Mouse (Mus musculus) left cerebral cortex, postnatal 4 days (tissue): Measurements from ENCODE around the gene Grrp1. TPM values are rescaled to one million over a fixed set of nuclear protein-coding genes. Genes with fewer than 3 reads are reported as not detected.

Source experiments
- DNase-seq: peaks from one replicate; pipeline ENCODE4 v3.0.0-alpha.2; 2022
- intact Hi-C: fragments of 180-260 bp; cut with DNase I; formaldehyde crosslinking; loops from one replicate; pipeline ENCODE4 v1.15.1; 2025
- total RNA-seq, 2 experiments: library from RNA; stranded (reverse); gene quantifications; 2 replicates each; pipeline ENCODE4 v1.2.3; 2021

Gene Grrp1
- total RNA-seq, 2 experiments from 2014 or later, result 7.5 to 8.4 TPM

DNA sequence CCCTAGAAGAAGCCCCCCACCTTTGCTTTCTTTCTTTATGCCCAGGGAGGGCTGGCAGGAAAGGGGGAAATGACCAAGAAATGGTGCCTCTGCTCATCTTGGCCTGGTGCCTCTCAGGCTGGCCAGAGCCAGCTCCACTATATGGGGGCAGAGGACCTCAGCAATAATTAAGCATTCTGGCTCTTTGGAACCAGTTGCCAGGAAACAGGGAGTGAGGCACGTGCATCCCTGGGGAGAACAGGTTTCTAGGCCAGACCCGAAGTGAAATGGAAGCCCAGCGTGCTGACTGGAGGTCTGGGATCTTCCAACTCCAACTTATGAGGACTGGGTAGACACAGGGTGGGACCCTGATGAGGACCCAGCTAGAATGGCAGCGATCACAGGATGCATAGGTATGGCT, 7.7 kb downstream of the Grrp1 start:
- DNase-seq, result peak; percentile 68
- intact Hi-C loops, result no loop called here

- DNase-seq, result peak; percentile 96
- intact Hi-C loops, result no loop called here
Observed at GRCm38 (mm10) chr4:134245148-134245843, 8.6 kb downstream of the Grrp1 start, which contains the start of gene Zfp593. TSS of gene Zfp593 (minus strand) at chr4:134245592.

DNA sequence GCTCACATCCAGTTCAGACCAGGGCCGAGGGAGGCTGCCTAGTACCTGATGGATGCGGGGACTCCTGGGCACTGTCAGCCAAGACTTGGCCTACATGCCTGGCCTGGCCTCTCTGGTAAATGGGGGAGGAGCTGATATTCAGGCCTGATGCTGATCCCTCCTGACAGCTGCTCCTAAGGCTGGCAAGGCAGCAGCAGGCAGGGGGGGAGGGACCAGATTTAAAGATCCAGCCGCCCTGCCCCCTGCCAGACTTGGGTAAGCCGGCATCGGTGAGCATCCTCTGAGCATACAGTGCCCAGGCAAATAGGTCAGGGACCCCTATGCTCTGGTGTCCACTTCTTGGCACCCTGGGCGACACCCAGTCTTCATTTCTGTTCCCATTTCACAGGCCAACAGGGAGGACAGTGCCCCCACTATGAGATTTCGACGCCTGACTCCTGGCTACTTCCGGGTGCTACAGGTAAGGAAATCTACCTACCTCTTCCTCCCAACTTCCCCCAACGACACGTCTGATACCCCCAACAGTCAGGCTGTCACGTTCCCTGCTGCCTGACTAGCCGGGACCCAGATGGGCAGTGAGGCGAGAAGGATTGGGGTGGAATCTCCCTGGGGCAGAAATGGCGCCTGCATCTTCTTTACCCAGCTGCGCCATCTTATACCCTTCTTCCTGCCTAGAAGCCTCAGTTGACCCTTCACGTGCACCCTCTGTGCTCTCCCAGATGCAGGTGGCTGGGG, 10.2 kb downstream of the Grrp1 start, which contains the start of gene E130218I03Rik:
Gene E130218I03Rik (plus strand): TSS at position 147 of the 735 bp plus-strand sequence.
- peak; percentile 78 for DNase-seq
- intact Hi-C loops, result no loop called here

GRCm38 (mm10) chr4:134238686-134239085, 15.2 kb downstream of the Grrp1 start:
- no peak for DNase-seq
- intact Hi-C loops, result no loop called here

DNA sequence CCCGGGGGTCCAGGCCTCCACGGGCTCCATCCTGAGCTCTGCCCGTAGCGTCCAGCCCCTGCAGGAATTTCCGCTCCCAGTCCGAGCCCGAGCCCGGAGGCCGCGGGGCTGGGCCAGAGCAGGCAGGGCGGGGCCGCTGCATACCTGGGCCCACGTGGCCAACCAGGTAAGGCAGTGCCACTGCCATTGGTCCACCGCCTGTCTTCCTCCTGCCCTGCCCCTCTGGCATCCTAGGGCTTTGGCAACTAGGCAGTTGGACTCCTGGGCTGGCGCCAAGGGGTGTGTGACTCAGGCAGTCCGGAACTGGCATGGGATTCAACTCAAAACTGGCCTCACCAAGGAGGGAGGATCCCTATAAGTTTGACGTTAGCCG, 15.6 kb downstream of the Grrp1 start, which contains the start of gene Cnksr1:
Gene Cnksr1 (minus strand): TSS at position 121 of the 373 bp plus-strand sequence.
- intact Hi-C loops, result no loop called here
- DNase-seq, result peak; percentile 82

DNA sequence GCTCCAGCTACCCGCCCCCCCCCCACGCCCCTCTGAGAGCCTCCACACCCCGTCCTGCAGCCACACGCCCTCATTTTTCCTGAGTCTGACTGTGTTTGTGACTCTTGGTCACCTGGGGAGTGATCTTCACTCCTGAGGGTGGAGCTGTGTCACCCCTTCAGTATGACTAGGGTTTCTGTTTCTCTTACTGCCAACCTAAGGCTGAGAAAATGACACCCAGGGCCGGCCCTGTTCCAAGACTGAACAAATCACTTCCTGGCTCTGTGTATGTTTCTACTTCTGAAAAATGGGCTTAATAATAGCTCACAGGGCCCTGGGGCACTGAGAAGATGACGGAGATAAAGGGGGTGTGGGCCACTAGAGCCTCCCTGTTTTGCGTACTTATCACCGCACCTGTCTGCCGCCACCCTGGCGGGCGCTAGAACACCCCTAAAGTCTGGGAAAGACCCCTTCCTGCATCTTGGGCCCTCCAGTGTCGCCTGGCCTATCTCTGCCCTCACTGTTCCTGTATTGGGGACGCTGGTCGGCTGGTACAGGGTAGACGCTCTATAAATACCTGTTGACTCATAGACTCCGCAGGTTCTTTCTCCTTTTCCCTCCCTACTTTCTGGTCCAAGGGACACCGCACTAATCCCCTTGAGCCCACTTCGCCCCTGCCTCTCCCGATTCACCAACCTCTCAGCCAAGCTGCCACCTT, 16.2 kb downstream of the Grrp1 start:
- DNase-seq, result no peak
- intact Hi-C loops, result no loop called here

- intact Hi-C loops, result no loop called here
- DNase-seq, result no peak
Observed at GRCm38 (mm10) chr4:134234876-134235275, 19.0 kb downstream of the Grrp1 start.

DNA sequence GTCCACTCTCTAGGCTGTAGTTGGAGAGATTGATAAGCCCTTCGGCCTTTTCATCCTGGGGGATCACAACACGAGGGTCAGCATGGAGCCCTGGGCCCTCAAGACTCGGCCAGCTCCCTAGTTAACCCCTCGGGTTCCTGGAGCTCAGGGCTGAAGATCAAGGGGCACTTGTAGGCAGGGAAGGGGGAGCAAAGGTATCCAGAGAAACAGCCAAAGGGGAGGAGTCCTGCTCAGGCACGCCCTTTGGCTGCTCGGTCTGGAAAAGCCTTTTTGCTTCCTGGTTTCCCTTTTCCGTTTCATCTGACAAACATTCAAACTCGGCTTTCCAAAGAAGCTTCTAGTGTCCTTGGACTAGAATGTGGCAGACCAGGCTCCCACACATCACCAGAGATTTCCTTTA, 23.5 kb downstream of the Grrp1 start:
- no peak for DNase-seq
- intact Hi-C loops, result no loop called here

DNA sequence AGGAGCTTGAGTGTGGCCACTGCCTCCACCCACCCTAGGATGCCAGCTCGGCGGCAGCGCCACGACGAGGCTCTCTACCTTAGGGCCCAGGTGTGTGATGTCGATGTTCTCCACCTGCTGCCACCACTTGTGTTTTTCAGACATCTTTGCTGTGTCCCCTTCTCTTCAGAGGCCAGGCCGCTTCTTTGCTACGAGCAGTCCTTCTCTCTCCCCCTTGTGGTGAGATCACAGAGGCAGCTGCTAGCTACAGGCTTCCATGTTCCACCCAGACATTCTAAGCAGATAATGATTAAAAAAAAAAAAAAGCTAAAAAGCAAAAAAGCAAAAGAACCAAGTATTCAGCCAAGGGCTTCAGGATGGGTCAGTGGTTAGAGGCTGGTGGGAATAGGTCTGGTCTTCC, 26.7 kb downstream of the Grrp1 start, which contains the start of gene Catsper4:
Gene Catsper4 (minus strand): TSS at position 190 of the 400 bp plus-strand sequence.
- intact Hi-C loops, result no loop called here
- no peak for DNase-seq

GRCm38 (mm10) chr4:134222793-134223600, 30.9 kb downstream of the Grrp1 start:
- intact Hi-C loops, result no loop called here
- no peak for DNase-seq

- DNase-seq, result no peak
- intact Hi-C loops, result no loop called here
Observed at GRCm38 (mm10) chr4:134206488-134207053, 47.3 kb downstream of the Grrp1 start.

- no peak for DNase-seq
- intact Hi-C loops, result no loop called here
Observed at GRCm38 (mm10) chr4:134203340-134203896, 50.5 kb downstream of the Grrp1 start.

DNA sequence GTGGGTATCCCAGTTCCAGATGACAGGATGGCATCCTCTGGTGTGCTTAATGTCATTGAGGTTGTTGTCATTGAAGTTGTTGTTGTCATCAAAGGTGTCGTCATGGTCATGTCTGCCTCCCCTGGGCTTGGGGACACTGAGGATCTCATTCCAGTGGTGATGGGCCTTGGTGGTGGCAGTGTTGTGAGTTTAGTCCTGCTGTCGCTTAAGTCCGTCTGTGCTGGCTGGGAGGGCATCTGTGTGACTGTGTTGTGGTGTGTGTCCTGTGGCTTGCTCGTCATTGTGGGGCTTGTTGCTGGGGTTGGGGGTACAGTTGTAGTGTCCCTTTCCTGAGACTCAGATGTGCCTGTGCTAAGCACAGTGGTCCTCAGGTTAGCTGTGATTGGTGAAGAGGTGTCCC, 51.0 kb downstream of the Grrp1 start, which contains the start of gene Gm7534:
Gene Gm7534 (minus strand): TSS at position 101 of the 400 bp plus-strand sequence.
- no peak for DNase-seq
- intact Hi-C loops, result no loop called here

Other genes with a start within 250 kb of the Grrp1 start
- not detected for gene Lin28a, start 235.3 kb downstream of the Grrp1 start, total RNA-seq
- gene Zfp683, start 200.3 kb downstream of the Grrp1 start, total RNA-seq, result not detected
- gene Crybg2, start 193.3 kb downstream of the Grrp1 start, total RNA-seq, result 1 to 10 TPM; 5.8 to 8.5 TPM
- gene Cd52, start 159.0 kb downstream of the Grrp1 start, total RNA-seq, result 1 to 10 TPM; 1.1 to 1.6 TPM
- gene Ubxn11, start 151.5 kb downstream of the Grrp1 start, total RNA-seq, result 10 to 100 TPM; 16.9 to 24.0 TPM
- 100 to 1,000 TPM; 214 to 231 TPM for gene Sh3bgrl3, start 125.3 kb downstream of the Grrp1 start, total RNA-seq
- gene Cep85, start 67.0 kb downstream of the Grrp1 start, total RNA-seq, result 10 to 100 TPM; 11.2 to 17.0 TPM
- not detected for gene Gm7534, start 51.1 kb downstream of the Grrp1 start, total RNA-seq
- under 1 TPM in 1 of 2 experiments, not detected in 1; 0.34 TPM for gene Catsper4, start 26.7 kb downstream of the Grrp1 start, total RNA-seq
- gene Cnksr1, start 15.7 kb downstream of the Grrp1 start, total RNA-seq, result under 1 TPM; 0.22 to 0.36 TPM
- not detected for gene E130218I03Rik, start 10.4 kb downstream of the Grrp1 start, total RNA-seq
- gene Zfp593, start 8.5 kb downstream of the Grrp1 start, total RNA-seq, result 10 to 100 TPM; 15.4 to 16.5 TPM
- gene Gm30191, start 7.2 kb downstream of the Grrp1 start, total RNA-seq, result not detected
- 10 to 100 TPM; 36.9 to 39.7 TPM for gene Pdik1l, start 33.8 kb upstream of the Grrp1 start, total RNA-seq
- under 1 TPM; 0.44 to 0.46 TPM for gene Trim63, start 61.0 kb upstream of the Grrp1 start, total RNA-seq
- gene Slc30a2, start 89.1 kb upstream of the Grrp1 start, total RNA-seq, result not detected
- 1 to 10 TPM; 3.9 to 4.1 TPM for gene Extl1, start 129.7 kb upstream of the Grrp1 start, total RNA-seq
- 10 to 100 TPM; 12.7 to 14.1 TPM for gene Pafah2, start 142.2 kb upstream of the Grrp1 start, total RNA-seq
- gene Stmn1, start 214.2 kb upstream of the Grrp1 start, total RNA-seq, result 1,000 to 10,000 TPM; 3,425 to 3,590 TPM
- gene Paqr7, start 242.6 kb upstream of the Grrp1 start, total RNA-seq, result 10 to 100 TPM; 30.7 to 31.7 TPM